Mouse (Mus musculus): ENCODE results near the gene Ptprj.

GRCm38 (mm10) chr2:90559688-90560196, 20.7 kb downstream of the Ptprj start:
- TF ChIP-seq GATA1 (IDR thresholded peaks at IDR 0.05; ENCODE audit: borderline replicate concordance, low read length) = no peak
- no peak for TF ChIP-seq FLI1 (IDR thresholded peaks at IDR 0.05; ENCODE audit: low read length)
